Mouse (Mus musculus) myocyte (in vitro differentiated cells): ENCODE results near the gene Pkdcc. TPM values are rescaled to one million over a fixed set of nuclear protein-coding genes. Genes with fewer than 3 reads are reported as not detected.
A peak's percentile ranks its signal among the peaks of the same experiment; 100 is the strongest.

Source experiments
- H3K27me3 ChIP-seq: one replicate; pipeline ENCODE4 v1.6.1; 2011; ENCODE audit not compliant: control insufficient read depth, insufficient read depth, insufficient read length
- H3K36me3 ChIP-seq: one replicate; pipeline ENCODE4 v1.6.1; 2011; ENCODE audit not compliant: control insufficient read depth, insufficient read depth
- H3K4me2 ChIP-seq: one replicate; pipeline ENCODE4 v1.6.1; 2011; ENCODE audit warnings: low read depth, control low read depth
- H3K4me3 ChIP-seq: one replicate; pipeline ENCODE4 v1.5.1; 2011; ENCODE audit warnings: mild to moderate bottlenecking, control low read depth, moderate library complexity
- H3K79me2 ChIP-seq: one replicate; pipeline ENCODE4 v1.6.1; 2011; ENCODE audit not compliant: control insufficient read depth, insufficient read depth
- H3ac ChIP-seq: one replicate; pipeline ENCODE4 v1.6.1; 2011; ENCODE audit not compliant: control insufficient read depth, insufficient read length
- CEBPB ChIP-seq: IDR thresholded peaks from 2 replicates; pipeline ENCODE4 v1.6.1; 2011; ENCODE audit warnings: mild to moderate bottlenecking, moderate library complexity; ENCODE audit not compliant: poor library complexity, insufficient read depth, severe bottlenecking
- E2F4 ChIP-seq: IDR thresholded peaks from one replicate; pipeline ENCODE4 v1.6.1; 2011; ENCODE audit warnings: mild to moderate bottlenecking, control low read depth, moderate library complexity; ENCODE audit not compliant: insufficient read depth
- MAX ChIP-seq: IDR thresholded peaks from one replicate; pipeline ENCODE4 v1.6.1; 2011; ENCODE audit warnings: low read depth, mild to moderate bottlenecking, control low read depth
- MYOD1 ChIP-seq, 3 experiments: IDR thresholded peaks; one replicate each; pipeline ENCODE4 v1.6.1; 2011; ENCODE audit warnings: control low read depth in 2 of 3, low read depth in 2 of 3, mild to moderate bottlenecking in 2 of 3, moderate library complexity in 1 of 3; ENCODE audit not compliant: insufficient read length in 2 of 3, control insufficient read depth in 1 of 3
- MYOG ChIP-seq, 3 experiments: IDR thresholded peaks; one replicate each; pipeline ENCODE4 v1.6.1; 2011; ENCODE audit warnings: control low read depth in 2 of 3, low read depth in 2 of 3, mild to moderate bottlenecking in 2 of 3; ENCODE audit not compliant: insufficient read length in 2 of 3, control insufficient read depth in 1 of 3, insufficient read depth in 1 of 3
- POLR2A ChIP-seq: IDR thresholded peaks from one replicate; pipeline ENCODE4 v1.6.1; 2011; ENCODE audit warnings: low read depth, mild to moderate bottlenecking, control low read depth, moderate library complexity; ENCODE audit not compliant: insufficient read length
- POLR2AphosphoS2 ChIP-seq: IDR thresholded peaks from one replicate; pipeline ENCODE4 v1.6.1; 2011; ENCODE audit warnings: low read depth, control low read depth; ENCODE audit not compliant: insufficient read length
- REST ChIP-seq: IDR thresholded peaks from one replicate; pipeline ENCODE4 v1.6.1; 2011; ENCODE audit warnings: mild to moderate bottlenecking, control low read depth, moderate library complexity; ENCODE audit not compliant: insufficient read depth, insufficient read length
- SRF ChIP-seq: IDR thresholded peaks from one replicate; pipeline ENCODE4 v1.6.1; 2011; ENCODE audit warnings: low read depth; ENCODE audit not compliant: control insufficient read depth, insufficient read length
- TCF12 ChIP-seq: IDR thresholded peaks from one replicate; pipeline ENCODE4 v1.6.1; 2011; ENCODE audit warnings: mild to moderate bottlenecking, control low read depth; ENCODE audit not compliant: poor library complexity, insufficient read depth, severe bottlenecking
- TCF3 ChIP-seq: IDR thresholded peaks from one replicate; pipeline ENCODE4 v1.6.1; 2011; ENCODE audit warnings: low read depth, control low read depth; ENCODE audit not compliant: insufficient read length
- USF1 ChIP-seq: IDR thresholded peaks from one replicate; pipeline ENCODE4 v1.6.1; 2011; ENCODE audit warnings: low read depth, mild to moderate bottlenecking, control low read depth, moderate library complexity
- polyA plus RNA-seq: library from polyadenylated mRNA; unstranded; fragments of >200 nt; fragmentation: generic; extraction: Trizol; gene quantifications from one replicate; pipeline ENCODE4 v1.2.1, GENCODE M21; 2012; ENCODE audit warnings: missing spikeins

The Pkdcc gene
- polyA plus RNA-seq, 1 experiment: 14.1 TPM

- H3K4me2 ChIP-seq: no peak overlapping the region
- no peak overlapping the region for H3ac ChIP-seq
- H3K79me2 ChIP-seq: no peaks in the 10 kb centered on the region
- H3K27me3 ChIP-seq: no peaks in the 10 kb centered on the region
- H3K4me3 ChIP-seq: no peak overlapping the region
- no peak for TF ChIP-seq USF1
- no peak for TF ChIP-seq SRF
- TF ChIP-seq POLR2AphosphoS2: no peak
- TF ChIP-seq REST: no peak
- TF ChIP-seq E2F4: no peak
- TF ChIP-seq CEBPB: no peak
- TF ChIP-seq MAX: no peak
- TF ChIP-seq MYOD1 (IDR thresholded peaks at IDR 0.05; ENCODE audit: control insufficient read depth in 1 of 3, insufficient read length in 2 of 3, low read depth in 2 of 3): no peak
- no peak for TF ChIP-seq POLR2A
- TF ChIP-seq MYOG (IDR thresholded peaks at IDR 0.05; ENCODE audit: control insufficient read depth in 1 of 3, insufficient read depth in 1 of 3, insufficient read length in 2 of 3, low read depth in 2 of 3): no peak
- TF ChIP-seq TCF3: no peak
- TF ChIP-seq TCF12: no peak
- no peaks in the 10 kb centered on the region for H3K36me3 ChIP-seq
Measured at GRCm38 (mm10) chr17:83179569-83179968, 35.5 kb upstream of the Pkdcc start.

GRCm38 (mm10) chr17:83181086-83181485, 34.0 kb upstream of the Pkdcc start:
- Histone ChIP-seq H3K27me3 (no peaks in the 10 kb centered on the region), H3K4me2 (peak overlapping the region; percentile 39), H3K79me2 (no peaks in the 10 kb centered on the region), H3K36me3 (no peaks in the 10 kb centered on the region), H3K4me3 (no peak overlapping the region), H3ac (no peak overlapping the region)
- TF ChIP-seq MYOG (IDR thresholded peaks at IDR 0.05; ENCODE audit: control insufficient read depth in 1 of 3, insufficient read depth in 1 of 3, insufficient read length in 2 of 3, low read depth in 2 of 3): no peak

- peak overlapping the region; percentile 39 for H3K4me2 ChIP-seq
- H3K36me3 ChIP-seq: no peaks in the 10 kb centered on the region
- no peak overlapping the region for H3ac ChIP-seq
- no peaks in the 10 kb centered on the region for H3K79me2 ChIP-seq
- no peaks in the 10 kb centered on the region for H3K27me3 ChIP-seq
- TF ChIP-seq CEBPB: 0 out of 2 replicates have a peak, but pooled peaks have one; percentile 3
- no peak for TF ChIP-seq MAX
- TF ChIP-seq TCF12: no peak
- no peak overlapping the region for H3K4me3 ChIP-seq
Measured at GRCm38 (mm10) chr17:83181592-83181991, 33.5 kb upstream of the Pkdcc start.

- no peaks in the 10 kb centered on the region for H3K36me3 ChIP-seq
- H3K4me3 ChIP-seq: no peak overlapping the region
- no peaks in the 10 kb centered on the region for H3K27me3 ChIP-seq
- H3ac ChIP-seq: no peak overlapping the region
- TF ChIP-seq TCF3: no peak
- TF ChIP-seq TCF12: no peak
- TF ChIP-seq SRF: no peak
- TF ChIP-seq POLR2A: no peak
- no peak for TF ChIP-seq MYOD1 (IDR thresholded peaks at IDR 0.05; ENCODE audit: control insufficient read depth in 1 of 3, insufficient read length in 2 of 3, low read depth in 2 of 3)
- no peak overlapping the region for H3K4me2 ChIP-seq
- H3K79me2 ChIP-seq: no peaks in the 10 kb centered on the region
Measured at GRCm38 (mm10) chr17:83182061-83182664, 32.9 kb upstream of the Pkdcc start.

- Histone ChIP-seq H3ac (no peak overlapping the region), H3K4me3 (no peak overlapping the region), H3K36me3 (no peaks in the 10 kb centered on the region), H3K79me2 (no peaks in the 10 kb centered on the region), H3K4me2 (no peak overlapping the region), H3K27me3 (no peaks in the 10 kb centered on the region)
- no peak for TF ChIP-seq MYOD1 (IDR thresholded peaks at IDR 0.05; ENCODE audit: control insufficient read depth in 1 of 3, insufficient read length in 2 of 3, low read depth in 2 of 3)
- no peak for TF ChIP-seq MYOG (IDR thresholded peaks at IDR 0.05; ENCODE audit: control insufficient read depth in 1 of 3, insufficient read depth in 1 of 3, insufficient read length in 2 of 3, low read depth in 2 of 3)
- TF ChIP-seq SRF: no peak
- TF ChIP-seq TCF3: no peak
- TF ChIP-seq USF1: no peak
- TF ChIP-seq CEBPB: no peak
- TF ChIP-seq MAX: no peak
- TF ChIP-seq POLR2A: no peak
- no peak for TF ChIP-seq REST
- TF ChIP-seq POLR2AphosphoS2: no peak
- no peak for TF ChIP-seq E2F4
- TF ChIP-seq TCF12: no peak
Measured at GRCm38 (mm10) chr17:83182780-83183179, 32.3 kb upstream of the Pkdcc start.
